Mouse (Mus musculus): Measurements from ENCODE around the gene Gmfb. TPM values are rescaled to one million over a fixed set of nuclear protein-coding genes. Genes with fewer than 3 reads are reported as not detected.
A peak's percentile ranks its signal among the peaks of the same experiment; 100 is the strongest.

Gene Gmfb
- polyA plus RNA-seq (2014; fragmentation: Nextera tagmentation; extraction: Ambion mirVana): 59.9 and 66.7 TPM in 2 replicates

DNA sequence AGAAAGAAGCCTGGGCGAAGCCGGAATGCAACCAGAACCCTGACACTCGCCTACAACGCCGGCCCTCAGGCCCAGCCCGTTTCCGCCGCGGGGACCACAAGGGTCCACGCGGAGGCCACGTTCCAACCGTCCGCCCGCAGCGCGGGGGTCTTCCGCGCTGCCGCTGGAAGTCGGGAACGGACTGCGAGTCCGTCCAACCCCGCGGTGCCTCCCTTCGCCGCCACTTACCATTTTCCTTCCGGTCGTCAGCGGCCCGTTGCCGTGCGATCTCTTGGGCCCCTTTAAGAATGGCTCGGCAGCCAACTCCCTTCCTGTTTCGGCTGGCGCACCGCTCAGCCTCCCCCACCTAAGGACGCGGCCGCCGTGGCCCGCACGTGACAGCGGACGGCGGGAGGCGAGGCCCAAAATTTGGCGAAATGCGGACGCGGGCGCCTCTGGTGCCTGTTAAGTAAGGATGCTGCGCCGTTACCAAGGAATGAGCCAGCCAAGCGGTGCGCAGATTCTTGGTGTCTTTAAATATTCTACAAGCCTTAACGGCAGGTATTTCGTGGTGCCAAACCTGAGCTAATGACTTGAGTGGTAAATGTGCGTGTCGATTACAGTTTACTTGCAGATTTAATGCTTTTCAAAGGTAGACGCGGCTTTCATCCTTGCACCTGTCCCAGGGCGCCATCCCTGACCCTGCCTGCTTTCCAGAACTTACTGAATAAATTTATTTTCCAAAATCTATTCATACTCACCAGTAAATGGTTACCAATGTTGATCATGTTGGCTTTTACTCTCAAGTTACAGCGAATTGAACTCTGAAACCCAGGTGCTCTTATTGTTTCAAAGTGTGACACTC is at the start of gene Gmfb:
Gene Gmfb (minus strand): TSS at position 370 of the 844 bp plus-strand sequence.
- H3K27ac ChIP-seq (ENCODE audit: low read length): peak within 1 kb of the TSS; percentile 86
- ATAC-seq (ENCODE audit: insufficient number of reproducible peaks, insufficient read depth, low FRiP score, low read depth): peak; percentile 94
- H3K9ac ChIP-seq (replicated peaks; ENCODE audit: low read depth, low read length): peak within 1 kb of the TSS; percentile 68
- H3K4me1 ChIP-seq (ENCODE audit: control insufficient read depth, insufficient read depth, low read length): peaks cover 11% of the 10 kb centered on the region
- no peaks in the 10 kb centered on the region for H3K9me3 ChIP-seq (ENCODE audit: control insufficient read depth, low read depth, low read length)
- peak within 1 kb of the TSS; percentile 93 for H3K4me3 ChIP-seq (ENCODE audit: low read depth, low read length)
- 1% methylated on average over 65 of the region's 65 CpGs for WGBS
- H3K36me3 ChIP-seq (ENCODE audit: control insufficient read depth, insufficient read depth, low read length): 0 out of 2 replicates have a peak, but pooled peaks cover under 1% of the 10 kb centered on the region
- peak within 1 kb of the TSS; percentile 96 for H3K4me2 ChIP-seq (replicated peaks; ENCODE audit: low read depth, low read length)
- no peaks in the 10 kb centered on the region for H3K27me3 ChIP-seq (ENCODE audit: control insufficient read depth, insufficient read depth, low read length)

DNA sequence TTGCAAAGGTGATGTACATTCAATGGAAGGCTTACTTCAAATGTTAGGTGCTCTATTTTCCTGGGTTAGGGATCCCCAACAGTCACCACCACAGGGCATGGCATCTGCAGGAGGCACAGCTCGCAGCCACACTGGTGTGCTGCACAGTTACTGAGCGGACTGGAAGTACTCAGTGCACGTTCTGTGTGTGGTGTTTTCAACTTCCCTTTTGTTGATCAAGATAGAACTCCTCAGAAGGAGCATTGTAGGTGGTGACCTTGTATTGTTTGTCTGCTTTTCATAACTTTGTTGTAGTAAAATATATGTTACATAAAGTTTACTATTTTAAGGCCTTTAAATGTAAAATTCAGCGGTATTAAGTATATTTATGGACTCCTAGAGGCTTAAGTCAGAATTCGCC is 40.9 kb upstream of the Gmfb start:
- no peaks in the 10 kb centered on the region for H3K36me3 ChIP-seq (ENCODE audit: control insufficient read depth, insufficient read depth, low read length)
- whole genome bisulfite sequencing: 81% methylated on average over 5 of the region's 5 CpGs
- no peak overlapping the region for H3K4me2 ChIP-seq (replicated peaks; ENCODE audit: low read depth, low read length)
- no peak for ATAC-seq (ENCODE audit: insufficient number of reproducible peaks, insufficient read depth, low FRiP score, low read depth)
- no peaks in the 10 kb centered on the region for H3K9me3 ChIP-seq (ENCODE audit: control insufficient read depth, low read depth, low read length)
- H3K9ac ChIP-seq (replicated peaks; ENCODE audit: low read depth, low read length): no peak overlapping the region
- no peak overlapping the region for H3K4me3 ChIP-seq (ENCODE audit: low read depth, low read length)
- H3K27ac ChIP-seq (ENCODE audit: low read length): no peak overlapping the region
- H3K4me1 ChIP-seq (ENCODE audit: control insufficient read depth, insufficient read depth, low read length): no peaks in the 10 kb centered on the region
- no peaks in the 10 kb centered on the region for H3K27me3 ChIP-seq (ENCODE audit: control insufficient read depth, insufficient read depth, low read length)

DNA sequence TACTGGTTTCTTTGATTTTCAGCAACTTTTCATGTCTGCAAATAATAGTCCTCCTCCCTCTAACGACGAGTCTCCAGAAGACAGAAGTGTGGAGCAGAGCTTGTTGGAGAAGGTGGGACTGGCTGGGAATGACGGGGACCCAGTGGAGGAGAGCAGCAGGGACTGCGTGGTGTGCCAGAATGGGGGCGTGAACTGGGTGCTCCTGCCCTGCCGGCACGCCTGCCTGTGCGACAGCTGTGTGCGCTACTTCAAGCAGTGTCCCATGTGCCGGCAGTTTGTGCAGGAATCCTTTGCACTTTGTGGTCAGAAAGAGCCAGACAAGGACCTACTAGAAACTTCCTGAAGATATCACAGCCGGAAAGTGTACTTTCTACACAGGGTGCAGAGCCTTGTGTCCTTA is 31.6 kb upstream of the Gmfb start:
- WGBS: 76% methylated on average over 11 of the region's 11 CpGs
- Histone ChIP-seq H3K27ac (ENCODE audit: low read length) (no peak overlapping the region), H3K27me3 (ENCODE audit: control insufficient read depth, insufficient read depth, low read length) (no peaks in the 10 kb centered on the region), H3K9me3 (ENCODE audit: control insufficient read depth, low read depth, low read length) (no peaks in the 10 kb centered on the region), H3K4me2 (replicated peaks; ENCODE audit: low read depth, low read length) (no peak overlapping the region), H3K4me1 (ENCODE audit: control insufficient read depth, insufficient read depth, low read length) (no peaks in the 10 kb centered on the region), H3K9ac (replicated peaks; ENCODE audit: low read depth, low read length) (no peak overlapping the region), H3K36me3 (ENCODE audit: control insufficient read depth, insufficient read depth, low read length) (no peaks in the 10 kb centered on the region), H3K4me3 (ENCODE audit: low read depth, low read length) (no peak overlapping the region)
- no peak for ATAC-seq (ENCODE audit: insufficient number of reproducible peaks, insufficient read depth, low FRiP score, low read depth)

DNA sequence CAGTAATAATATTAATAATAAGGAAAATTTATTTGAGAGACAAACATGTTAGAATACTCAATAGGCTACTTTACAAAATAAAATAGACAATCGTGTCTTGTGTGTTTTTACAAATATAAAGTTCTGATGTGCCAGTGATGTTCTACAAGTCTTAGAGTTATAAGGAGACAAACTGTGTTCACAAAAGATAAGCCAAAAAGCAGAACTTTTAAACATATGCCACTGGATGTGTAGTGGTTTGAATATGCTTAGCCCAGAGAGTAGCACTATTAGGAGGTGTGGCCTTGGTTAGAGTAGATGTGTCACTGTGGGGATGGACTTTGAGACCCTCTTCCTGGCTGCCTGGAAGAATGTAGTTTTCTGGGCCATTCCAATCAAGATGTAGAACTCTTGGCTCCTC is 27.7 kb upstream of the Gmfb start:
- no peak overlapping the region for H3K4me3 ChIP-seq (ENCODE audit: low read depth, low read length)
- no peak overlapping the region for H3K9ac ChIP-seq (replicated peaks; ENCODE audit: low read depth, low read length)
- H3K4me1 ChIP-seq (ENCODE audit: control insufficient read depth, insufficient read depth, low read length): no peaks in the 10 kb centered on the region
- ATAC-seq (ENCODE audit: insufficient number of reproducible peaks, insufficient read depth, low FRiP score, low read depth): no peak
- H3K4me2 ChIP-seq (replicated peaks; ENCODE audit: low read depth, low read length): no peak overlapping the region
- peaks cover 7% of the 10 kb centered on the region; the same call in 1 of the 2 replicates for H3K36me3 ChIP-seq (ENCODE audit: control insufficient read depth, insufficient read depth, low read length)
- H3K27ac ChIP-seq (ENCODE audit: low read length): no peak overlapping the region
- H3K27me3 ChIP-seq (ENCODE audit: control insufficient read depth, insufficient read depth, low read length): no peaks in the 10 kb centered on the region
- WGBS: 95% methylated on average over 1 of the region's 1 CpGs
- no peaks in the 10 kb centered on the region for H3K9me3 ChIP-seq (ENCODE audit: control insufficient read depth, low read depth, low read length)

DNA sequence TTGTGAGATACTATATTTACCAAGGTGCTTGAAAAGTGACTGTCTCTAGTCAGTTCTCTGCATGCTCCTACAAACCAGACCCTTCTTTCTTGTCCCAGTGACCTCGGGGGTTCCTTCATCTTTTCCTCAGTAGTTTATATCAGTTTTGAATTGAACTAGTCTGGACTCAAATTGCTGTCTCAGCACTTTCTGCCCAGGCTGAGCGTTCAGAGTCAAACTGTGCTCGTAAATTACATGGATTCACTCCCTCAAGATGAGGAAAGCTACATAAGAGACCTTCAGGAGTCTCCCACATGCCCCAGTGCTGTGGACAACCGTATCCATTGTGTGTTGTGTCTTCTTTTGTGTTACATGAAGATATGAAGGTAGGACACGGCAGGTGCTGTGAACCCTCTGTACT is 26.7 kb upstream of the Gmfb start:
- H3K9me3 ChIP-seq (ENCODE audit: control insufficient read depth, low read depth, low read length): no peaks in the 10 kb centered on the region
- H3K36me3 ChIP-seq (ENCODE audit: control insufficient read depth, insufficient read depth, low read length): peaks cover 7% of the 10 kb centered on the region; the same call in 1 of the 2 replicates
- no peak for ATAC-seq (ENCODE audit: insufficient number of reproducible peaks, insufficient read depth, low FRiP score, low read depth)
- H3K4me3 ChIP-seq (ENCODE audit: low read depth, low read length): no peak overlapping the region
- H3K4me1 ChIP-seq (ENCODE audit: control insufficient read depth, insufficient read depth, low read length): no peaks in the 10 kb centered on the region
- no peak overlapping the region for H3K9ac ChIP-seq (replicated peaks; ENCODE audit: low read depth, low read length)
- no peaks in the 10 kb centered on the region for H3K27me3 ChIP-seq (ENCODE audit: control insufficient read depth, insufficient read depth, low read length)
- WGBS: 77% methylated on average over 5 of the region's 5 CpGs
- no peak overlapping the region for H3K27ac ChIP-seq (ENCODE audit: low read length)
- no peak overlapping the region for H3K4me2 ChIP-seq (replicated peaks; ENCODE audit: low read depth, low read length)

DNA sequence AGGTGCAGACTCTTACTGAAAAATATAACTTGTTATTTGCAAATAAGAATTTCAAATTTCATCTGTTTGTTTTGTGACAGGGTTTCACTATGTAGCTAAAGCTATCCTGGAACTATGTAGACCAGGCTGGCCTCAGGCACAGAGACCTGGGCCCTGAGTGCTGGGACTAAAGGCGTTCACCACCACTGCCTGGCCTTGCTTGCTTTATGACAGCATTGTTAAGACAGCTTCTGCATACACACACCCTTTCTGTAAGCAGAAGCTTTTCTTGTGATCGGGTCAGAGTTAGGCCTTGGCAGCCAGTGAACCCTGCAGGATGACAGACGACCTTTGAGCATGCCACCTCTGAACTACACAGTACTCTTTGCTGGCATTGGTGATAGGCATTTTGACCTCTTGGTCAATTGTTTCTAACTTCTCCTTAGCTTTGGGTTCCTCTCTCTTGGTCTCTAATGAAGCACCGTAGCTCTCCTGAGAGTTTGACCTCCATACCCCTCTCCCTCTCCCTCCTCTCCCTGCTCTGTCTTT is 26.1 kb upstream of the Gmfb start:
- Histone ChIP-seq H3K4me1 (ENCODE audit: control insufficient read depth, insufficient read depth, low read length) (no peaks in the 10 kb centered on the region), H3K9me3 (ENCODE audit: control insufficient read depth, low read depth, low read length) (no peaks in the 10 kb centered on the region), H3K4me3 (ENCODE audit: low read depth, low read length) (no peak overlapping the region), H3K4me2 (replicated peaks; ENCODE audit: low read depth, low read length) (no peak overlapping the region), H3K36me3 (ENCODE audit: control insufficient read depth, insufficient read depth, low read length) (peaks cover 7% of the 10 kb centered on the region; the same call in 1 of the 2 replicates), H3K27me3 (ENCODE audit: control insufficient read depth, insufficient read depth, low read length) (no peaks in the 10 kb centered on the region), H3K9ac (replicated peaks; ENCODE audit: low read depth, low read length) (no peak overlapping the region), H3K27ac (ENCODE audit: low read length) (no peak overlapping the region)
- no peak for ATAC-seq (ENCODE audit: insufficient number of reproducible peaks, insufficient read depth, low FRiP score, low read depth)
- 67% methylated on average over 4 of the region's 4 CpGs for WGBS

DNA sequence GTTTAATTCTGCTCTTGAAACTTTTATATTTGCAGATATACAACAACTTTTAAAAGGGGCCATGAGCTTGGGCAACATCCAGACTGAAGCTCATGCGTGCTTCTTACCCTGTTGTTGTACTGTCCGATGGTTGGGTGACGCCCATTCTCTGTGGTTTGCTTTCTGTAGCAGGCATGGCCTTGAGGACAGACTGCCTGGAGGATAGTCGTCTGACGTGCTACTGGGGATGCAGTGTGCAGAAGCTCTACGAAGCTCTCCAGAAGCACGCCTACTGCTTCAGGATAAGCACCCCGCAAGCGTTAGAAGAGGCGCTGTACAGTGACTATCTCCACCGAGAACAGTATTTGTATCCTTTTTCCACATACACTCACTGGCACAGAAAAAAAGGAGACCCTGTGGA is 23.7 kb upstream of the Gmfb start:
- Histone ChIP-seq H3K36me3 (ENCODE audit: control insufficient read depth, insufficient read depth, low read length) (peaks cover 17% of the 10 kb centered on the region), H3K4me1 (ENCODE audit: control insufficient read depth, insufficient read depth, low read length) (no peaks in the 10 kb centered on the region), H3K4me2 (replicated peaks; ENCODE audit: low read depth, low read length) (no peak overlapping the region), H3K4me3 (ENCODE audit: low read depth, low read length) (no peak overlapping the region), H3K9ac (replicated peaks; ENCODE audit: low read depth, low read length) (no peak overlapping the region), H3K9me3 (ENCODE audit: control insufficient read depth, low read depth, low read length) (no peaks in the 10 kb centered on the region), H3K27ac (ENCODE audit: low read length) (no peak overlapping the region), H3K27me3 (ENCODE audit: control insufficient read depth, insufficient read depth, low read length) (no peaks in the 10 kb centered on the region)
- no peak for ATAC-seq (ENCODE audit: insufficient number of reproducible peaks, insufficient read depth, low FRiP score, low read depth)
- 89% methylated on average over 11 of the region's 11 CpGs for WGBS

DNA sequence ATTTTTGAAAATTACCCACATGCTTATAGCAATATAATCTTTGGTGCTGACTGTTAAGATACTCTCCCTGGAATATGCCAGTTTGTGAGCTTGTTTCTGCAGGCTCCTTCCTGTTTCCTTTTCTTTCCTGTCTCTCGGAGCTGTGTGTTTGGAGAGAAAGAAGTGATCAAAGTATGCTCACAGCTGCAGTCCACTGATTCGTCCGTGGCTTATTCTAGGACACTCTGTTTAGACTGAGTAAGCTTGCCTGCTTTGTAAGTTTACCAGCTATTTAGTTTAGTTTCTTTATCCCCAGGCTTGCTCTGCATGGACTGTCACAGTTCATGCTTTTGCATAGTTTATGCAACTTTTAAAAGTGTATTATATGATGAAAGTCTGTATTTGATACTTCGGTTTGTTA is 17.3 kb upstream of the Gmfb start:
- H3K9ac ChIP-seq (replicated peaks; ENCODE audit: low read depth, low read length): no peak overlapping the region
- ATAC-seq (ENCODE audit: insufficient number of reproducible peaks, insufficient read depth, low FRiP score, low read depth): no peak

More for the DNA sequence above, 17.3 kb upstream of the Gmfb start:
- Histone ChIP-seq H3K4me1 (ENCODE audit: control insufficient read depth, insufficient read depth, low read length) (no peaks in the 10 kb centered on the region), H3K4me2 (replicated peaks; ENCODE audit: low read depth, low read length) (no peak overlapping the region), H3K27ac (ENCODE audit: low read length) (no peak overlapping the region), H3K4me3 (ENCODE audit: low read depth, low read length) (no peak overlapping the region), H3K9me3 (ENCODE audit: control insufficient read depth, low read depth, low read length) (no peaks in the 10 kb centered on the region), H3K27me3 (ENCODE audit: control insufficient read depth, insufficient read depth, low read length) (no peaks in the 10 kb centered on the region), H3K36me3 (ENCODE audit: control insufficient read depth, insufficient read depth, low read length) (peaks cover 11% of the 10 kb centered on the region; the same call in 1 of the 2 replicates)
- 44% methylated on average over 4 of the region's 4 CpGs for WGBS

Data from stomach, embryonic 14.5 days (tissue).